Mouse (Mus musculus) limb, embryonic 12.5 days (tissue): ENCODE results near the gene Olfr816. TPM values are rescaled to one million over a fixed set of nuclear protein-coding genes. Genes with fewer than 3 reads are reported as not detected.
"Not testable (repeated sequence)": the region's sequence is repeated elsewhere in the genome, so short reads cannot be mapped to it uniquely, and the experiment has no call there.

Experiments used
- ATAC-seq: fragments of 200-750 bp; cut with Nextera tagmentation; 2 replicates; pipeline ENCODE4 v1.8.0; 2017; ENCODE audit warnings: low read depth, moderate TSS enrichment; ENCODE audit not compliant: insufficient number of reproducible peaks, insufficient read depth, low FRiP score, low TSS enrichment
- H3K27ac ChIP-seq: fragments of 300-500 bp; sonication (generic); 2 replicates; pipeline ENCODE4 v1.5.1; 2016; ENCODE audit warnings: mild to moderate bottlenecking, moderate library complexity
- H3K27me3 ChIP-seq: fragments of 300-500 bp; sonication (generic); 2 replicates; pipeline ENCODE4 v1.6.1; 2016; ENCODE audit warnings: mild to moderate bottlenecking, moderate library complexity
- H3K36me3 ChIP-seq: fragments of 300-500 bp; sonication (generic); 2 replicates; pipeline ENCODE4 v1.6.1; 2016; ENCODE audit warnings: mild to moderate bottlenecking, moderate library complexity
- H3K4me1 ChIP-seq: fragments of 300-500 bp; sonication (generic); replicated peaks from 2 replicates; pipeline ENCODE4 v1.6.1; 2016
- H3K4me2 ChIP-seq: fragments of 300-500 bp; sonication (generic); 2 replicates; pipeline ENCODE4 v1.6.1; 2016; ENCODE audit warnings: mild to moderate bottlenecking, moderate library complexity
- H3K4me3 ChIP-seq: fragments of 300-500 bp; sonication (generic); replicated peaks from 2 replicates; pipeline ENCODE4 v1.5.1; 2016; ENCODE audit warnings: mild to moderate bottlenecking
- H3K9ac ChIP-seq: fragments of 300-500 bp; sonication (generic); replicated peaks from 2 replicates; pipeline ENCODE4 v1.6.1; 2016; ENCODE audit warnings: mild to moderate bottlenecking, moderate library complexity
- H3K9me3 ChIP-seq: fragments of 300-500 bp; sonication (generic); 2 replicates; pipeline ENCODE4 v1.6.1; 2016; ENCODE audit warnings: mild to moderate bottlenecking, moderate library complexity
- WGBS: fragments of 180-500 bp; shearing (Covaris S2); methylation state at CpG from one replicate; pipeline ENCODE4 v1.1.7; 2016; 5-methylcytosine and 5-hydroxymethylcytosine counted together
- polyA plus RNA-seq: library from polyadenylated mRNA; unstranded; fragments of >200 nt; fragmentation: Nextera tagmentation; extraction: Ambion mirVana; gene quantifications from 2 replicates; pipeline ENCODE4 v1.2.1, GENCODE M21; 2016

The Olfr816 gene
- not detected in 2 replicates for polyA plus RNA-seq

GRCm38 (mm10) chr10:129915497-129915896, at the start of gene Olfr816:
Gene Olfr816, minus strand, starts transcription at chr10:129915597.
- 59% methylated on average over 1 of the region's 1 CpGs for WGBS

GRCm38 (mm10) chr10:129949000-129949399, 33.6 kb upstream of the Olfr816 start, which contains the start of gene Olfr818:
Gene Olfr818, minus strand, starts transcription at chr10:129949100.
- WGBS = 89% methylated on average over 2 of the region's 2 CpGs
- no peak within 1 kb of the TSS for H3K4me3 ChIP-seq
- no peaks in the 10 kb centered on the region for H3K36me3 ChIP-seq
- no peak for ATAC-seq
- H3K4me2 ChIP-seq = no peak within 1 kb of the TSS
- H3K4me1 ChIP-seq = no peaks in the 10 kb centered on the region
- no peaks in the 10 kb centered on the region for H3K9me3 ChIP-seq
- no peaks in the 10 kb centered on the region for H3K27me3 ChIP-seq
- H3K9ac ChIP-seq = no peak within 1 kb of the TSS
- no peak within 1 kb of the TSS for H3K27ac ChIP-seq

More at GRCm38 (mm10) chr10:129915497-129915896, at the start of gene Olfr816:
- no peaks in the 10 kb centered on the region for H3K9me3 ChIP-seq
- no peaks in the 10 kb centered on the region for H3K27me3 ChIP-seq
- no peak within 1 kb of the TSS for H3K9ac ChIP-seq
- no peak within 1 kb of the TSS for H3K27ac ChIP-seq
- H3K36me3 ChIP-seq = no peaks in the 10 kb centered on the region
- ATAC-seq = no peak
- no peak within 1 kb of the TSS for H3K4me3 ChIP-seq
- H3K4me1 ChIP-seq = no peaks in the 10 kb centered on the region
- H3K4me2 ChIP-seq = no peak within 1 kb of the TSS

- H3K4me2 ChIP-seq = not testable (repeated sequence)
- 57% methylated on average over 1 of the region's 1 CpGs for WGBS
Observed at GRCm38 (mm10) chr10:129905767-129906166, 9.6 kb downstream of the Olfr816 start, which contains the start of gene Olfr815. Gene Olfr815, minus strand, starts transcription at chr10:129905867.

GRCm38 (mm10) chr10:129885934-129886333, 29.5 kb downstream of the Olfr816 start:
- H3K9ac ChIP-seq = no peak overlapping the region
- H3K27me3 ChIP-seq = no peaks in the 10 kb centered on the region
- no peak overlapping the region for H3K4me3 ChIP-seq
- H3K4me2 ChIP-seq = no peak overlapping the region
- H3K4me1 ChIP-seq = no peaks in the 10 kb centered on the region
- no peak overlapping the region for H3K27ac ChIP-seq
- no peaks in the 10 kb centered on the region for H3K36me3 ChIP-seq
- no peaks in the 10 kb centered on the region for H3K9me3 ChIP-seq
- no peak for ATAC-seq
- 90% methylated on average over 7 of the region's 7 CpGs for WGBS

More at GRCm38 (mm10) chr10:129905767-129906166, 9.6 kb downstream of the Olfr816 start, which contains the start of gene Olfr815:
- not testable (repeated sequence) for H3K27ac ChIP-seq, H3K9ac ChIP-seq, H3K27me3 ChIP-seq, ATAC-seq, H3K4me1 ChIP-seq, H3K9me3 ChIP-seq, H3K4me3 ChIP-seq, H3K36me3 ChIP-seq

- not testable (repeated sequence) for H3K4me3 ChIP-seq, H3K36me3 ChIP-seq, H3K9me3 ChIP-seq, H3K4me2 ChIP-seq, H3K27ac ChIP-seq, H3K9ac ChIP-seq, H3K27me3 ChIP-seq, H3K4me1 ChIP-seq, ATAC-seq
- 74% methylated on average over 6 of the region's 6 CpGs for WGBS
Observed at GRCm38 (mm10) chr10:129885496-129885895, 29.9 kb downstream of the Olfr816 start.

- H3K4me1 ChIP-seq, H3K4me2 ChIP-seq, H3K27me3 ChIP-seq, H3K9ac ChIP-seq, H3K36me3 ChIP-seq, H3K9me3 ChIP-seq, H3K4me3 ChIP-seq, ATAC-seq, H3K27ac ChIP-seq: not testable (repeated sequence)
- 57% methylated on average over 1 of the region's 1 CpGs for WGBS
Observed at GRCm38 (mm10) chr10:129879751-129880150, 35.6 kb downstream of the Olfr816 start, which contains the start of gene Olfr814. Gene Olfr814, minus strand, starts transcription at chr10:129879851.

Other genes with a start within 250 kb of the Olfr816 start
- not detected in 2 replicates for gene Olfr801, start 241.7 kb downstream of the Olfr816 start, polyA plus RNA-seq
- not detected in 2 replicates for gene Olfr802, start 227.4 kb downstream of the Olfr816 start, polyA plus RNA-seq
- not detected in 2 replicates for gene Olfr803, start 221.3 kb downstream of the Olfr816 start, polyA plus RNA-seq
- gene Olfr804, start 212.4 kb downstream of the Olfr816 start, polyA plus RNA-seq = not detected in 2 replicates
- gene Olfr805, start 186.2 kb downstream of the Olfr816 start, polyA plus RNA-seq = not detected in 2 replicates
- not detected in 2 replicates for gene Olfr806, start 173.7 kb downstream of the Olfr816 start, polyA plus RNA-seq
- gene Olfr807, start 157.8 kb downstream of the Olfr816 start, polyA plus RNA-seq = not detected in 2 replicates
- gene Olfr808, start 150.1 kb downstream of the Olfr816 start, polyA plus RNA-seq = not detected in 2 replicates
- not detected in 2 replicates for gene Olfr809, start 141.0 kb downstream of the Olfr816 start, polyA plus RNA-seq
- not detected in 2 replicates for gene Olfr810, start 120.7 kb downstream of the Olfr816 start, polyA plus RNA-seq
- gene Olfr811, start 111.2 kb downstream of the Olfr816 start, polyA plus RNA-seq = not detected in 2 replicates
- not detected in 2 replicates for gene Olfr812, start 69.5 kb downstream of the Olfr816 start, polyA plus RNA-seq
- not detected in 2 replicates for gene Olfr813, start 60.2 kb downstream of the Olfr816 start, polyA plus RNA-seq
- not detected in 2 replicates for gene Olfr814, start 35.7 kb downstream of the Olfr816 start, polyA plus RNA-seq
- gene Olfr815, start 9.7 kb downstream of the Olfr816 start, polyA plus RNA-seq = not detected in 2 replicates
- gene Olfr818, start 33.5 kb upstream of the Olfr816 start, polyA plus RNA-seq = not detected in 2 replicates
- not detected in 2 replicates for gene Olfr819, start 51.7 kb upstream of the Olfr816 start, polyA plus RNA-seq
- not detected in 2 replicates for gene Olfr247, start 60.5 kb upstream of the Olfr816 start, polyA plus RNA-seq
- gene Gm10310, start 69.5 kb upstream of the Olfr816 start, polyA plus RNA-seq = not detected in 2 replicates
- gene Olfr820, start 97.0 kb upstream of the Olfr816 start, polyA plus RNA-seq = not detected in 2 replicates
- gene Olfr821, start 114.8 kb upstream of the Olfr816 start, polyA plus RNA-seq = not detected in 2 replicates
- gene Olfr822, start 155.6 kb upstream of the Olfr816 start, polyA plus RNA-seq = not detected in 2 replicates
- gene Olfr823, start 199.8 kb upstream of the Olfr816 start, polyA plus RNA-seq = not detected in 2 replicates
- gene Olfr824, start 214.4 kb upstream of the Olfr816 start, polyA plus RNA-seq = not detected in 2 replicates